Mouse (Mus musculus) limb, embryonic 10.5 days (tissue): ENCODE results near the gene Sema5a. TPM values are rescaled to one million over a fixed set of nuclear protein-coding genes. Genes with fewer than 3 reads are reported as not detected.
A peak's percentile ranks its signal among the peaks of the same experiment; 100 is the strongest.

ENCODE experiments used
- DNase-seq: peaks from one replicate; pipeline ENCODE4 v3.0.0-alpha.2; 2017; ENCODE audit warnings: low spot score
- H3K27ac ChIP-seq: fragments of 300-500 bp; sonication (generic); 2 replicates; pipeline ENCODE4 v1.5.1; 2016; ENCODE audit warnings: mild to moderate bottlenecking
- H3K27me3 ChIP-seq: fragments of 300-500 bp; sonication (generic); 2 replicates; pipeline ENCODE4 v1.6.1; 2016; ENCODE audit warnings: low read depth, mild to moderate bottlenecking; ENCODE audit not compliant: poor library complexity, severe bottlenecking
- H3K36me3 ChIP-seq: fragments of 300-500 bp; sonication (generic); 2 replicates; pipeline ENCODE4 v1.6.1; 2016; ENCODE audit warnings: mild to moderate bottlenecking, moderate library complexity
- H3K4me1 ChIP-seq: fragments of 300-500 bp; sonication (generic); 2 replicates; pipeline ENCODE4 v1.6.1; 2016
- H3K4me3 ChIP-seq: fragments of 300-500 bp; sonication (generic); 2 replicates; pipeline ENCODE4 v1.5.1; 2016; ENCODE audit warnings: mild to moderate bottlenecking, moderate library complexity
- H3K9me3 ChIP-seq: fragments of 300-500 bp; sonication (generic); replicated peaks from 2 replicates; pipeline ENCODE4 v1.6.1; 2016; ENCODE audit warnings: mild to moderate bottlenecking
- WGBS: fragments of 180-500 bp; shearing (Covaris S2); methylation state at CpG from one replicate; pipeline ENCODE4 v1.1.7; 2016; 5-methylcytosine and 5-hydroxymethylcytosine counted together
- polyA plus RNA-seq: library from polyadenylated mRNA; unstranded; fragments of >200 nt; fragmentation: Nextera tagmentation; extraction: Ambion mirVana; gene quantifications from 2 replicates; pipeline ENCODE4 v1.2.1, GENCODE M21; 2016

The Sema5a gene
- polyA plus RNA-seq, 1 experiment from 2014 or later = 22.6 TPM

DNA sequence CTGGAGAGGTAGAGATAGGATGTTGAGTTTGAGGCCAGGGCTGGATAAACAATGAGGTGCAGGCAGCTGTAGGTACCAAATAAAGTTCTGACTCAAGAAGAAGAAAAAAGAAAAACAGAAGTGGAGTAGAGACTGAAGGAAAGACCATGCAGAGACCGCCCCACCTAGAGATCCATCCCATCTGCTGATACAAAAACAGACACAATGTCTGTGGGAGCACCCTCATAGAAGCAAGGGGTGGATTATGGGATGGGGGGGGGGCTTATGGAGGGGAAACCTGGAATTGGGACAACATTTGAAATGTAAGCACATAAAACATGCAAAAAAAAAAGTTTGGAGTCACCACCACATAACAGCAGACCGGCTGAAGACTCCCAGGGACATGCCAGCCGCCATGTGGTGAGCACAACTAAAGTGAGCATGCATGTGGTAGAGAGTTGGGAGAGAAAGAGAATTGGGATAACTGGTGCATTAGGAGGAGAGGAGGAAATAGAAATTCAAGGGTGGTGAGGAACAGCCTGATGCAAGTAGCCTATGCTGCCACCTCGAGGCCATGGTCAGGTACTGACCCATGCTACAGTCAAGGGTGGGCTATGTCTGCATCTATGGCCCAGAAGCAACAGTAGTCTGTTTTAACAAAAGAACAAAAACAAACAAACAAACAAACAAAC, 473.8 kb downstream of the Sema5a start:
- Histone ChIP-seq H3K27ac (no peak overlapping the region), H3K4me1 (no peaks in the 10 kb centered on the region), H3K9me3 (no peaks in the 10 kb centered on the region), H3K4me3 (no peak overlapping the region), H3K36me3 (no peaks in the 10 kb centered on the region), H3K27me3 (no peaks in the 10 kb centered on the region)
- peak; percentile 77 for DNase-seq
- 39% methylated on average over 4 of the region's 4 CpGs for WGBS

DNA sequence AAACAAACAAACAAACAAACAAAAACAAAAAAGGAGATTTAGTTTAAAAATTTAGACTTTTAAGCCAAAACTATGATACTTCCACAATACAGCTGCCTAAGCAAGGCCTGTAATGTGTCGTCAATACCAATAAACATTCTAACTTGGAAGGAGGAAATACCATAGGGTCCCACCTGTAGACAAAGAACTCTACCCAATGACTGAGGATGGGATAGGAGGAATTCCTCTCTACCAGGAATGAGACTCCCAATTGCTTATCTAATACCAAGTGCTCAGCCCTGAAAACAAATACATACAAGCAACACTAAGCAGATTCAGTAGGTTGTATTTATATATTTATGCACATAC, 474.3 kb downstream of the Sema5a start:
- Histone ChIP-seq H3K36me3 (no peaks in the 10 kb centered on the region), H3K27ac (no peak overlapping the region), H3K9me3 (no peaks in the 10 kb centered on the region), H3K4me1 (no peaks in the 10 kb centered on the region), H3K27me3 (no peaks in the 10 kb centered on the region), H3K4me3 (no peak overlapping the region)
- WGBS = 85% methylated on average over 1 of the region's 1 CpGs
- DNase-seq = no peak

DNA sequence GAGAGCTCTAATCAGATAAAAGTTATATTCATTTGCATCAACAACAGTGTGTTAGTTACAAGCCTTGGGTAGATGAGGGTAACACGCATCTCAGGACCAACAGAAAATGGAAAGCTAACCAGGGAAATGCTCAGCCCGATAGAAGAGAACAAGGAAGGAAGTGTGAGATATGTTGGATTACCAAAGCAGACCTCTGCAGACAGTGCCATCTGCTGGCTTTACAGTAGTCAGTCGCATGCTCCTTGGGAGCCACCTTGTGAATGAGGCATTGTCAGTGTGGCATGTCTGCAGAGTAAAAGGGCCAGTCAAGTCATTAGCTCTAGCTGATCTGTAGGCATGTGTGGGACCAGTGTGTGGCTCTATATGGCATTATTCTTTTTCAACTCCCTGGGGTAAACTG, 486.2 kb downstream of the Sema5a start:
- Histone ChIP-seq H3K27ac (no peak overlapping the region), H3K9me3 (no peaks in the 10 kb centered on the region), H3K27me3 (no peaks in the 10 kb centered on the region), H3K4me3 (no peak overlapping the region), H3K36me3 (no peaks in the 10 kb centered on the region), H3K4me1 (no peaks in the 10 kb centered on the region)
- DNase-seq = peak; percentile 34
- WGBS = 34% methylated on average over 3 of the region's 3 CpGs

Other genes with a start within 250 kb of the Sema5a start
- gene Tas2r119, start 67.5 kb upstream of the Sema5a start, polyA plus RNA-seq = 0.14 TPM in 1 of 2 replicates, not detected in the other